Mouse (Mus musculus) adrenal gland, postnatal 25 days (tissue): ENCODE measurements around the gene Tnfaip8l1. TPM values are rescaled to one million over a fixed set of nuclear protein-coding genes. Genes with fewer than 3 reads are reported as not detected.

Source experiments
- DNase-seq: peaks from one replicate; pipeline ENCODE4 v3.0.0; 2021; ENCODE audit warnings: mixed read lengths
- total RNA-seq: library from RNA; stranded (reverse); gene quantifications from 2 replicates; pipeline ENCODE4 v1.2.3, GENCODE M21; 2021

The Tnfaip8l1 gene
- total RNA-seq, 1 experiment from 2014 or later = 6.2 TPM

DNA sequence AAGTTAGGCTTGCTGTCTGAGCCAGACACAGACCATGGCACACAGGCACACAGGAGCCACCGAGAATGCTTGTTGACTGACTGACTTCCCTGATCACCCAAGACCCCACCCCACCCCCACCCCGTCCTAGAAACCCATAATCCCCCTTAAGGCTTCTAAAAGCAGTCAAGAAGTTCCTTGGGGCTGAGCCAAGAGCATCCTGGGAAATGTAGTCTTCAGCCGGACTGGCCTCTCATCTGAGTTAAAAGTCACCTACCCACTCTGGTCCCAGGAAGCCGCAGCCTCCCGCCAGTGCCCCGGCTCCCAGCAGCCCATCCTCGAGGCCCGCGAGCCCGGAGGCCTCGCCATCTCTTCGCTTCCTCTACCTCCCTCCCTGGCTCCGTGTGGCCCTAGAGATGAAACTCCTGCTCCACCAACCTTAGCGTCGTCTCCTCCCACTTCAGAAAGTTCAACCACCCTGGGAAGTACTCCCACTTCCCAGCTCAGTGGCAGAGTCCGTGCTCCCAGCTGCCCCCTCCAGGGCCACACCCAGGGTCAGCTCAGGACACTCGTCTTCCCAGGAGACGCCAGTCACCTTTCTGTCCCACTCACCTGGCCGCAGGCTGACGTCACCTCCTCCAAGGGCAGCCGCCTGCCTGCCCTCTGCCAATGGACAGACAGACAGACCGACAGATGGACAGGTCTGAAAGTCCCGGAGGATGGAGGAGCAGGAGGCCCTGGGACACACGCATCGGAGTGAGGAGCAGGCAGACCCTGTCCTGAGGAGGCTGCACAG lies 24.3 kb upstream of the Tnfaip8l1 start:
- DNase-seq = no peak

GRCm38 (mm10) chr17:56139355-56139754 lies 22.9 kb upstream of the Tnfaip8l1 start:
- no peak for DNase-seq

- peak; percentile 75 for DNase-seq
Observed at GRCm38 (mm10) chr17:56139858-56140595, 22.2 kb upstream of the Tnfaip8l1 start, which contains the start of gene Sema6b. Gene Sema6b, minus strand, starts transcription at chr17:56140343.

- DNase-seq = no peak
Observed at GRCm38 (mm10) chr17:56141702-56142605, 20.3 kb upstream of the Tnfaip8l1 start.

GRCm38 (mm10) chr17:56144546-56144945 lies 17.7 kb upstream of the Tnfaip8l1 start:
- no peak for DNase-seq

GRCm38 (mm10) chr17:56146131-56146530 lies 16.1 kb upstream of the Tnfaip8l1 start:
- no peak for DNase-seq

DNA sequence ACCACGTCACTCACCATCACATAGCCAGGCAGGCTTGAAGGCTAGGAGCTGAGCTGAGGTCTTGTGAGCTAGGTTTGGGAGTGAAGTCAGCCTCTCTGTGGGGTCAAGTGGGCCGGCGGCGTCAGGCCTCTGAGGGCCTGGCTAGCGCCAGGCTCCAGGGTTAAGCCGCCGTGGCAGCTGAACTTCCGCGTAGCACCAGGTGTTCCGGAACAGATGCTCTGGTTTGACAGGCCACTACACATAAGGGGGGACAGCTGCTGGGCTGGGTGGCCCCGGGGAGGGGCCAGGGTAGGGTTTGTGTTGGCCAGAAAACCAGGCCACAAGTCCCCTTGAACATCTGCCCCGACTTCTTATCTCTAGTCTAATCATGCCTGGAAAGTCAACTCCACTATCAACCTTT lies 14.9 kb upstream of the Tnfaip8l1 start:
- no peak for DNase-seq

DNA sequence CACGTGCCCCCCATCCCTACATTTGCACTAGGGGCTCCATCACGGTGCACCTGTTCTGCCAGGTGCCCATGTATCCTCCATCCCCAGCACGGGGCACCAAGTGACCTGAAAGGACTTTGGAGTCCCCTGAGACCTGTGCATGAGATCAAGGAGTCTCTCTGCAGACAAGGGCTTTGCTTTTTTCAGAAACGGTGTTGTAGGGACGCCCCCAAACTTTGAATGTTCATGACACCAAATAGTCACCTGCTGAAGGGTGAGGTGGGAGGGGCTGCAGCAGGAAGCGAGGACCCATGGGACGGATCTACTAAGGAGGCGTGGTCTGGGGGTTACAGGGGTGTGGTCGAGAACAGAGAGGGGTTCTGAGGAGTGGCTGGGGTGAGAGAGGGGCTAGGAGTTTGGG lies 14.0 kb upstream of the Tnfaip8l1 start:
- DNase-seq = no peak

GRCm38 (mm10) chr17:56148790-56149618 lies 13.3 kb upstream of the Tnfaip8l1 start:
- DNase-seq = no peak

GRCm38 (mm10) chr17:56149897-56150296 lies 12.4 kb upstream of the Tnfaip8l1 start:
- DNase-seq = no peak

DNA sequence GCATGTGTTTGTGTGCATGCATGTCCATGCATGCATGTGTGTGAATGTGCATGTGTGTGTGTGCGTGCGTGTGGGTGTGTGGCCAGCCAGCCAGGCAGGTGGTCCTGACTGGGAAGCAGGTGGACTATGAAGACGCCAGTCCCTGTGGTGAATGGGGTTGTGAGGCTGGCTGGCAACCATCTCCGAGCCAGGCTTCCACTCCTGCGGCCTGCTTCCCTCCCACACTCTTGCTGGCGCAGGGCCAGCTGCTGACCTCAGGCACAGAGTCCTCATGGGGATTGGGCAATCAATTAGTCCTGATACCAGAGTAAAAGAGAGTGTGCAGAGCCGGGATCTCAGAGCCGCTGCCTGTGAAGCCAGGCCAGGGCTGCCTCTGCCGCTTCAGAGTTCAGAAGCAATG lies 8.6 kb upstream of the Tnfaip8l1 start:
- peak; percentile 84 for DNase-seq

GRCm38 (mm10) chr17:56159729-56160128 lies 2.5 kb upstream of the Tnfaip8l1 start:
- DNase-seq = peak; percentile 67

GRCm38 (mm10) chr17:56163523-56164102 lies 1.3 kb downstream of the Tnfaip8l1 start:
- DNase-seq = no peak

- no peak for DNase-seq
Observed at GRCm38 (mm10) chr17:56164510-56164909, 2.2 kb downstream of the Tnfaip8l1 start.

- DNase-seq = no peak
Observed at GRCm38 (mm10) chr17:56165671-56166070, 3.4 kb downstream of the Tnfaip8l1 start.

- DNase-seq = no peak
Observed at GRCm38 (mm10) chr17:56169830-56170229, 7.6 kb downstream of the Tnfaip8l1 start.

- no peak for DNase-seq
Observed at GRCm38 (mm10) chr17:56170636-56171035, 8.4 kb downstream of the Tnfaip8l1 start.

GRCm38 (mm10) chr17:56171456-56171855 lies 9.2 kb downstream of the Tnfaip8l1 start:
- DNase-seq = no peak

- no peak for DNase-seq
Observed at GRCm38 (mm10) chr17:56171881-56172280, 9.6 kb downstream of the Tnfaip8l1 start.

- no peak for DNase-seq
Observed at GRCm38 (mm10) chr17:56173401-56174046, 11.2 kb downstream of the Tnfaip8l1 start.

GRCm38 (mm10) chr17:56175416-56175815 lies 13.1 kb downstream of the Tnfaip8l1 start:
- no peak for DNase-seq
